Mouse (Mus musculus): Measurements from ENCODE around the gene Pip5k1b.

DNA sequence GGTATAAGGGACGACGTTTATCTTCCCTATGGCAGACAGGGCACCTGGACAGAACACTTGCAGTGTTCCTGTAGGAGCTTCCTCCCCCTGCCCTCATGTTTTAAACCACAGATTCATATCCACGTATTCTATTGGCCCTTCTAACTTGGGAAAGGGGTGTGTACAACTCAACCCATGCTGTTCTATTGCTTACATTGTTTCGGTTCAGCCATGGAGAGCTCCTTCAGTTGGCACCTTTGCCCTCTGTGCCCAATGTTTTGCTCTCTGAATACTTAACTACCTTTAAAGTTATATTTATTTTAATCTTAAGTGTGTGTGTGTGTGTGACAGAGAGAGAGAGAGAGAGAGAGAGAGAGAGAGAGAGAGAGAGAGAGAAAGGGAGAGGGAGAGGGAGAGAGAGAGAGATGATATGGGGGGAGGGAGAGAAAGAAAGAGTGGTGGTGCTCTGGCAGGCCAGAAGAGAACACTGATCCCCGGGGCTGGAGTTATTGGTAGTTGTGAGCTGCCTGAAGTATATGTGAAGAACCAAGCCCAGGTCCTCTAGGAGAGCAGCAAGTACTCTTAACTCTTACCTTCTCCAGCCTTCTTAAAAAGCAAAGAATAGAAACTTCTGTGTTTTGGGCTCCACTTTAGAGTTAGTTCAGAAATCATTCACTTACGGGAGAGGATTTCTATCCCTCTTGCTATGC lies 234.3 kb downstream of the Pip5k1b start:
- no peak for TF ChIP-seq CTCF (IDR thresholded peaks at IDR 0.05; ENCODE audit: low read depth)
- no peak for TF ChIP-seq EP300 (IDR thresholded peaks at IDR 0.05; ENCODE audit: low read depth)
